Mouse (Mus musculus) heart, postnatal 0 days (tissue): ENCODE measurements around the gene Stra6.

ENCODE experiments used
- CTCF ChIP-seq: IDR thresholded peaks from 2 replicates; pipeline ENCODE4 v1.5.1; 2016; ENCODE audit warnings: antibody characterized with exemption, control low read depth, low read depth
- EP300 ChIP-seq: IDR thresholded peaks from 2 replicates; pipeline ENCODE4 v1.6.1; 2016; ENCODE audit warnings: antibody characterized with exemption, low read depth

DNA sequence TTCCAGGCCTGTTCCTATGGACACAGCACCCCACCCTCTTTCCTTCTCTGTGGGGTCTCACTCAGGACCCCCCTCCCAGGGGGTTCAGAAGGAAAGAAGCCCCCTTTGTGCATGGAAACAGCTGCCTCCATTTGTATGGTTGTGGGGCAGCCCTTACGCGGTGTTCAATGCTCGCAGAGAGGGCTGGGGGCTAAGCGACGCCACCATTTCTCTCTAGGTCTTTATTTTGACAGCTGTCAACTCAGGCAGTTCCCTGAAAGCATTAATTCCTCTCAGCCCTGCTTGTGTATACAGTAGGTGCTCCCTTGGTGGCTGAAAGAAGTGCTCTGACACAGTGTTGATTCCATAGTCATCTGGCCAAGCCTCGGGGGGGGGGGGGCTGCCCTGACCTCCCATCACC is 40.1 kb downstream of the Stra6 start:
- no peak for TF ChIP-seq CTCF
- no peak for TF ChIP-seq EP300
